Mouse (Mus musculus) adrenal gland, adult (tissue): ENCODE results near the gene Slc26a6.

ENCODE experiments used
- DNase-seq, 2 experiments: peaks; one replicate each; pipeline ENCODE4 v3.0.0; 2022 to 2023; ENCODE audit warnings: low spot score in 1 of 2; ENCODE audit not compliant: inconsistent age in 2 of 2

Slc26a6 gene

DNA sequence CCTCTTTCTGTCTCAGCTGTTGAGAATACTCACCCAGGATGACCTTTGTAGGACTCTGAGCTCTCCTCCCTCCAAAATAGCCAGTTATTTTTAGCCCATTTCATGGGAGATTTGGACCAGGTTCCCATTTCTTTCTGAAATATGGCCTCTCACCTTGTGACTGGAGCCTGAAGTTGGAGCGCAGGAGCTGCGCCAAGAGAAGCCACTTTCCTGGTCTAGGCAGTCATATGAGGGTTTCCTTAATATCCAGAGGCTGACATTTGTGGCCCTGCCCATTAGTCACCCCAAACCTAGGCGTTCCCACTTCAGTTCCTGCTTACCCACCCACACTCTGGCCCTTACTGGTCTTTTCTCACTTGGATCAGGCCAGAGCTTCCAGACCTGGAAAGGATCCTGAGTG is at the start of gene Slc26a6:
Gene Slc26a6 (plus strand): TSS at position 308 of the 400 bp plus-strand sequence.
- peak in 1 of 2 experiments; percentile 71 for DNase-seq

DNA sequence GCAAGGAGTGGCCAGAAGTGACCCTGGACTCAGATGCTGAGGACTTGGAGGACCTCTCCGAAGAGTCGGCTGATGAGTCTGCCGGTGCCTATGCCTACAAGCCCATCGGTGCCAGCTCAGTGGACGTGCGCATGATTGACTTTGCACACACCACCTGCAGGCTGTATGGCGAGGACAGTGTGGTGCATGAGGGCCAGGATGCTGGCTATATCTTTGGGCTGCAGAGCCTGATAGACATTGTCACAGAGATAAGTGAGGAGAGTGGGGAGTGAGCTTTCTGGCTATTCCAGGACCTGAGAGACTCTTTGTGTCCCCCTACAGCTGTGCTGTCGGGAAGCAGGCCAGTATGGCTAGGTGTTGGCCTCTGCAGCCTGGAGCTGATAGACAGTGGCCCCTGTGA is 47.3 kb upstream of the Slc26a6 start:
- no peak for DNase-seq

DNA sequence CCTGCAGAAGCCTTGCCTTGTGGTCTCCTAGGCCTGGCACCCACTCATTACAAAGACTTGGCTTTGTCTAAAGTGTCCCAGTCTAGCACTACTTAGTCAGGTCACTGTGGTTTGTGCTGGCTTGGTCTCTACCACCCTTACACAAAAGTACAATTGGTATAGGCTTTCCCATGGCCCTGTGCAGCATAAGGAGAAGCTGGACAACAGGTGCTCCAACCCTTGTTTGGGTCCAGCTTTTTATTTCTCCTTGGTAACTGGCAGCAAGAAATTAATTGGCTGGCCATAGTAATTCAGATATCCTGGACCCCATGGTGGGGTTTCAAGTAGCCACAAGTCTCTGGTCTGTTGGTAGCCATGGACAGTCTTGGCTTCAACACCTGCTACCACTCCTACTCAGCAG is 46.7 kb upstream of the Slc26a6 start:
- DNase-seq, result no peak

DNA sequence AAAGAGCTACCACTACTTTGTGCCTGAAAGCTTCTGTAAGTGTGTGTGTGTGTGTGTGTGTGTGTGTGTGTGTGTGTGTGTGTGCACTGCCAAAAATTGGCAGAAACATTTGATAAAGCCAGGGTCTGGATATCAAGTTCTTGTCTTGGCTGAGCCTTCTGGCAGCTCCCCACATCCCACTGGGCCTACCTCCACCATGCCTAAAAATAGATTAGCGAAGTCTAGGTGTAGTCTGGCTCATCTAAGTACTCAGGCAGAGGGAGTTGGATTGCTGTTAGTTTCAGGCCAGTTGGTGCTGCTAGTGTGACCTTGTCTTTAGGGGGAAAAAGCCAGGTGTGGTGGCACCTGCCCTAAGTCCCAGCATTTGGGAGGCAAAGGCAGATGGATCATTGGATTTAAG is 46.3 kb upstream of the Slc26a6 start:
- peak in 1 of 2 experiments; percentile 31 for DNase-seq

DNA sequence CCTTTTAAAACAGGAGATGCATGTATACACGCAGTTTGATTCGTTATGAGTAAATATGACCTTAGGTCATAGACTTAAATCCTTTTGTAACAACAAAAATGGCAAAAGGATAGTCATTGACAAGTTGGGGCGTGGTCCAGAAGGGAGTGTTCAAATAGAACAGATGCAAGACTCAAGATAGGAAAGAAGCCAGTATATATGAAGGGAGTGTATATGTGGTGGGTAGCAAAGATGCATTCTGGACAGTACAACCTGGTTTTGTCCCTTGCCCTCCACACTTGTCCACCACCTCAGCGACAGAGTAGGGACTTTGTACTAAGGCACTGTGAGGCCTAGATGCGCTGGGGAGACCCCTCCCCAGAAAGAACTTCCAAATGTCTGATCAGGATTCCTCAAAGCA is 45.4 kb upstream of the Slc26a6 start:
- no peak for DNase-seq

DNA sequence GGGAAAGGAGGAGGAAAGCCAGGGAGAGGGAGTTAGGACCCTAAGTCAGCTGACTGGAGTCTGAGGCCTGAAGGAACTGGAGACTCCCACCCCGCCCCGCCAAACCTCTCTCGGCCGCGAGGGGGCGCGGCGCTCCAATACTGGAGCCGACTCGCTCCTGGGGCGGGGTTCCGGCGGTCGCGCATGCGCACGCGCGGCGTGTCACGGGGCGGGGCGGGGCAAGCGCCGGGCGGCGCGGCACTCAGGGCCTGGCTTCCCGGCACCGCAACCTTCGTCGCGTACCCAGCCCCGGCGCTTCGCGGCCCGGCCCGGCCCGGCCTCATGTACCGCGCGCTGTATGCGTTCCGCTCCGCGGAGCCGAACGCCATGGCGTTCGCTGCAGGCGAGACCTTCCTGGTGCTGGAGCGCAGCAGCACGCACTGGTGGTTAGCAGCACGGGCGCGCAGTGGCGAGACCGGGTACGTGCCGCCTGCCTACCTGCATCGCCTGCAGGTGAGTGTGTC is 44.9 kb upstream of the Slc26a6 start, which contains the start of gene Nckipsd:
Gene Nckipsd (plus strand): TSS at position 206 of the 503 bp plus-strand sequence.
- DNase-seq, result peak; percentile 96 to 99

DNA sequence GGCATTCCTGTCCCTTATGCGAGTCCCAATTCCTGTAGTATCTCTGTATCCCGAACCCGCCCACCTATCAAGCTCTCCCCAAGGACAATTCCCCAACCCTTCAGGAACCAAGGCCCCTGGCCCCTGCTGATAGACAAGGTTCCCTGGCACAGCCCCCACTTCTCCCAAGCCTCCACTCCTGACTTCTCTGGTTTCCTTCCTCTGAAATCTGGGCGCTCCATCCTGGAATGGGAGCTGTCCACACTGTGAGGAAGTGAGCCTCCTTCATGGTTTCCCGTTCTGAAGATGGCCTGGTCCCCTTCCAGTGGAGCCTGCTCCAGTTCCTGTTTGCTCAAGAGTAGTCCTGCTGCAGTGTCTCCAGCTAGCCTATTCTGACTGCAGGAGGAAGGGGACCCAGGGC is 43.9 kb upstream of the Slc26a6 start:
- peak in 1 of 2 experiments; percentile 65 for DNase-seq

DNA sequence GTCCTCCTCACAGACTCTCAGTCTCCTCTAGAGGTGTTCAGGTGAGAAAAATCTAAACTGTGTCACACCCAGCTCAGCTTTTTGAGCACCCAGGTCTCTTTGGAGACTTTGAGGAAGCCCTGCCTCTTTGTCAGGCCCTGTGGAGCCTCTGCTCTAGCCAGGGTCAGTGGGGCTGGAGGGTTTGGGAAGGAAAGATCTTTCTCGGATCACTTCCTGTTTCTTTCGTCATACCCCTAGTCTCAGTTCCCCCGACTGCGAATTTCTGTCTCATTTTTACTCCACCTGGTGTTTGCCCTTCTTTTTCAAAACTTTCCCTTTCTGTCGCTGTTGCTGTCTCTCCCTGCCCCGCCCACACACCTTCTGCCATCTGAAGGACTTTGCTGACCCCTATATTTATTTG is 43.4 kb upstream of the Slc26a6 start:
- DNase-seq, result peak in 1 of 2 experiments; percentile 33

DNA sequence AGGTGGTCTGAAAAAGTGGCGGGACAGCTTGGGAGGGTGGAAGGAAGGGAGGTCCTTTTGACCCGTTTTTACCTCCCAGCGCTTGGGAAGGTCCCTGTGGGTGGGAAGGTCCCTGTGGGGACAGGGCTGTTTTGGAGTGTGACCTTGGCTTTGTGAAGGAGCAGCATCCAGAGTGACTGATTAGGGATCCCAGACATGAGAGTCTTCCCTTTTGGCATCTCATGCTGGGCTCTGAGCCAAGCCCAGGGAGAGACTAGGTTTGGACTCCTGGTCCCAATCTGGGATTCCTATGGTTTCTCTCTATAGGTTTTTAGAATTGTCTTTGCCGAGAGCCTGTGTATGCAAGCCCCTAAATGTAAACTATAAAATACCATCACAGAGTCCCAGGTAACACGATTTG is 42.6 kb upstream of the Slc26a6 start:
- DNase-seq, result peak in 1 of 2 experiments; percentile 38

DNA sequence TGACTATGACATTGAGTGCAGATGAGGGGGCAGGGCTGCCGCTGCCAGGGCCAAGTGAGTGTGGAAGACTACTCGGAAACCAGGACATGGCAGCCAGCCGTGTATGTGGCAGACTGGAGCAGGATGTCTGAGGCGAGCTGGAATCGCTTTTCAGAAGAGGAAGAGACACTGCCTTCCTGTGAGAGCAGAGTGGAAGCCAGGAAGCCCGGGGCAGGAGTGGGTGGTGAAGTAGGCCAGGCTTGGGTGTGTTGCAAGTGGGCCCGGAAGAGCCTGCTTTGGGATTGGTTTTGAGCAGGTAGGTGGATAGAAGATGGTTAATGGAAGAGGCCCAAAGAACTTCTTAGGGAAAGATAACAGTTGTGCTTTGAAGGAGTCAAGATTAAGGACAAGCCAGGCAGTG is 37.5 kb upstream of the Slc26a6 start:
- no peak for DNase-seq

DNA sequence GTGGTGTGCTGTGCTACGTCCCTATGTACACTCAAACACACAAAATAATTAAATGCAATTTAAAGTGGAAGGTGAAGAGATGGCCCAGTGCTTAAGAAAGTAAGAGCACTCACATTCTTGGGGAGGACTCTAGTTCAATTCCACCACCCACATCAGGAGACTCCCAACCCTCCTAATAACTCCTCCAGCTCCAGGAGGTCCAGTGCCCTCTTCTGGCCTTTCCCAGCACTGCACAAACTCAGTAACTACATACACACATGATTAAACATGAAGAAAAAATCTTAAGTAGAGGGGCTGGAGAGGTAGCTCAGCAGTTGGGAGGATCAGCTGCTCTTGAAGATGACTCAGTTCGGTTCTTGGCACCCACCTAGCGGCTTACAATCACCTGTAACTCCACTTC is 33.6 kb upstream of the Slc26a6 start:
- peak in 1 of 2 experiments; percentile 81 for DNase-seq

DNA sequence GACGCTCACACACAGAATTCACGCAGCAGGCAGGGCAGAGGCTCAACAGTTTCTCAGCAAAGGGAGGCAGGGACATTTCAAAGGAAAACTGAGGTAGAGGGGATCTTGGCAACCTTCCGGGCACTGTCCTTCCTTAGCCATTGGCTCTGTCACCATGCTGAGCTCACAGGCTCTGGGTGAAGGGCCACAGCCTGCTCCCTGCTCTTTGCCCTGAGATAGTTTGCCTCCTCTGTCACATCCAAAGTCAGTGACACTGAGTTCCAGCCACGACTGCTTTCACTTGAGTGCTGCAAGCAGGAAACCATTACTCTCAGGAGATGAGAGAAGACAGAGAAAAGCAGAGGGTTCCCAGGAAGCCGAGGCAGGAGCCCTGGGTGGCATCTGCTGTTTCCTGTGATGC is 33.0 kb upstream of the Slc26a6 start:
- no peak for DNase-seq

DNA sequence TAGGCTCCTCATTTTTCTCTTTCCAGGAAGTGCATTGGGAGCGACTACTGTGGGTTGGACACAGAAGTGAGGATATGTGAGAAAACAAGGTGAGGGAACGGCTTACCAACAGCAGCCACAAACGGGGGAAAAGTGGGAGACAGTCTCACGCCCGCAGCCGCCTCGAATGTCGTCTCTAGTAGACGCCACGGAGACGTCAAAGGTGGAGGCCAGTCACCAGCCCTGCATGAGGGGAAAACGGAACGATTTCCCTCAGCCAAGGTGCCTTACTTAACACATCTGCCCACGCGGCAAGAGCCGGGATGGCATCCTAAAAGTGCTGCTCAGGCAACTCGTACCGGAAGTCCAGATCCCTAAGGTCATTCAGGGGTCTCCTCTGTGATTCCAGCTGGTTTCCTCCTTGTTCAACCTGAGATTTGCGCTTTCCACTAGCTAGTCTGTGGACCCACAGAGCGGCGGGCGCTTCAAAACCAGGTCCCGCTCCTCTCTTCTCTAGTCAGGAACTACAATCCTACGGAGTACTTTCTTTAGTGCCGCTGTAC is 28.9 kb upstream of the Slc26a6 start:
- no peak for DNase-seq

DNA sequence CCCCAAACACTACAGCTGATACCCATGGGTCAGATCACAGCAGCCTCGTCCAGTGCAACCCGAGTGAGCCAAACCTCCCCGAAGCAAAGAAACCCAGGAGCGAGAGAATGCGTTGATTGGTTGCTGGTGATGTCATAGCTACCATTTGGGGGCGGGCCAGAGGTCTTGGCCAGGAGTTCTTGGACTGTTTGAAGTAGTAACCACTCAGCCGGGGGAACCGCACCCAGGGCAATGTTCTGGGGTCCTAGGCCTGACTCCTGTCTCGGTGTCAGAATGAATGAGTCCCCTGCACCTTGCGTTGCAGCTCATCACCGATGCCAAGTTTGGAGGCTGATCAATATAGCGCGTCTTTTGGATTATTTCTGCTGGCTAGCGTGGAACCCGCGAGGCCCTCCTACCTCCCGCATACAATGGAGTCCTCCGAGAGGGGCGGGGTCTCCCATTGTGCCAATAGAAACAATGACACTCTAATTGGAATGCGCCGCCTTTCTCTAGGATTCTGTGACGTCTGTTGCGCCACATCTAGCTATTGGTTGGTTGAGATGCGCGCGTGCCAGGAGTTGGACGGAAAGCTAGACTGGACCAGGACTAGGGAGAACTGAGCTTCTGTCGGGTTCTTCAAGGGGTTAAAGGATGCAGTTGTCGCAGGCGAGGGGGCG is 28.2 kb upstream of the Slc26a6 start:
- DNase-seq, result peak; percentile 65 to 72

DNA sequence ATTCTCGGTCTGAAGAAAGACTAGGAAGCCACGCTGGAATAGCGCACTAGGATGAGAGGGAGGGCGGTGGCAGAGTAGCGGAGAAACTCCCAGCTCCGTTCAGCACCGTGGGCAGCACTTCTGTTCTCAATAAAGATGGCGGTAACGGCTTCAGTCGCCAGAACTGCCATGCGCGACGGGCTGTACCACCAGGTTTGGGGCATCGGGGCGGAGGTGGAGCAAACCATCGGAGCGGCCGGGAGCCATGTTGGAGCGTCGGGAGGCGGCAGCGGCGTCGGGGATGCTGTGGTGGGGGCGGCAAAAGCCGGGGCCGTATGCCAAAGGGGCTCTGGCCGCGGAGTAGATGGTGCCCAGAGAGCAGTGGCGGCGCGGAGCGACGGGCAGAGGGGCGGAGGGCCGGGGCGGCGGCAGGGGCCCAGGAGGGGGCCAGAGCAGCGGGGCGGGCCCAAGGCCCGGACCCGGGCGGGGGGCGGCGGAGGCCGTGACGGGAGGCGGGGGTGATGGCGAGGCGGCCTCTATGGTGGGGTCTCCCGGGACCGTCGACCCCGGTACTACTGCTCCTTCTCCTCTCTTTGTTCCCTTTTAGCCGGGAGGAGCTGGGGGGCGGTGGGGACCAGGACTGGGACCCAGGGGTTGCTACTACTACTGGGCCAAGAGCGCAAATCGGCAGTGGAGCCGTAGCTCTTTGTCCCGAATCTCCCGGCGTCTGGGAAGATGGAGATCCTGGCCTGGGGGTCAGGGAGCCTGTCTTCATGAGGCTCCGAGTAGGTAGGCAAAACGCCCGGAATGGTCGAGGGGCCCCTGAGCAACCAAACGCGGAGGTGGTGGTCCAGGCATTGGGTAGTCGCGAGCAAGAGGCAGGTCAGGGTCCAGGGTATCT is 27.0 kb upstream of the Slc26a6 start, which contains the start of gene Celsr3:
Gene Celsr3 (plus strand): TSS at position 501 of the 880 bp plus-strand sequence.
- DNase-seq, result peak; percentile 59 to 79

DNA sequence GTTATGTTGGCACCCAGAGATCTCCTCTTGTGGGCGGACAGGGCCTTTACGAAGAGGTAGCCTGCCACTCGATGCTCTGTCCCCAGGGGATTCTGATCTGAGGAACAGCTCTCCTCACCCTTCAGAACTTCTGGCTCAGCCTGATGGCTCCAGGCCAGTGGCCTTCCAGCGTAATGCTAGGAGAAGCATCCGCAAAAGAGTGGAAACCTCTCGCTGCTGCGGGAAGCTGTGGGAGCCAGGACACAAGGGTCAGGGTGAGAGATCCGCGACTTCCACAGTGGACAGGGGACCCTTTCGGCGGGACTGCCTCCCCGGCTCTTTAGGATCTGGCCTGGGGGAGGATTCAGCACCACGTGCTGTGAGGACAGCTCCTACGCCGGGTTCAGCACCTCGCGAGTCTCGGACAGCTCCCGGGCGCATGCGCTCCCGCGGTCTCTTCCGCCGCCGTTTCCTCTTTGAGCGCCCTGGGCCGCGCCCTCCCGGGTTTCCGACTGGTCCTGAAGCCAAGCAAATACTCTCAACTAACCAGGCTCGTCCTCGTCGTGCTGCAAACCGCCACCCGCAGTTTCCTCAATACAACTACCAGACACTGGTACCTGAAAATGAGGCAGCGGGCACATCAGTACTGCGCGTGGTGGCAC is 26.3 kb upstream of the Slc26a6 start:
- DNase-seq, result peak; percentile 83 to 94

DNA sequence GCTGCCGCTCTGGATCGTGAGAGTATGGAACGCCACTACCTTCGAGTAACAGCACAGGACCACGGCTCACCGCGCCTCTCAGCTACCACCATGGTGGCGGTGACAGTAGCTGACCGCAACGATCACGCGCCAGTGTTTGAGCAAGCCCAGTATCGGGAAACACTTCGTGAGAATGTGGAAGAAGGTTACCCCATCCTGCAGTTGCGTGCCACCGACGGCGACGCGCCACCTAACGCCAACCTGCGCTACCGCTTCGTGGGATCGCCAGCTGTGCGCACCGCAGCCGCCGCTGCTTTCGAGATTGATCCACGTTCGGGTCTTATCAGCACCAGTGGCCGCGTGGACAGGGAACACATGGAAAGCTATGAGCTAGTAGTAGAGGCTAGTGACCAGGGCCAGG is 25.6 kb upstream of the Slc26a6 start:
- no peak for DNase-seq

DNA sequence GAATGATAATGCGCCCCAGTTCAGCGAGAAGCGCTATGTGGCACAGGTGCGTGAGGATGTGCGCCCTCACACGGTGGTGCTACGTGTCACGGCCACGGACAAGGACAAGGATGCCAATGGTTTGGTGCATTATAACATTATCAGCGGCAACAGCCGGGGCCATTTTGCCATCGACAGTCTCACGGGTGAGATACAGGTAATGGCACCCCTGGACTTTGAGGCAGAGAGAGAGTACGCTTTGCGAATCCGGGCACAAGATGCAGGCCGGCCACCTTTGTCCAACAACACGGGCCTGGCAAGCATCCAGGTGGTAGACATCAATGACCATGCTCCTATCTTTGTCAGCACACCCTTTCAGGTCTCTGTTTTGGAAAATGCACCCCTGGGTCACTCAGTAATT is 25.2 kb upstream of the Slc26a6 start:
- DNase-seq, result no peak

DNA sequence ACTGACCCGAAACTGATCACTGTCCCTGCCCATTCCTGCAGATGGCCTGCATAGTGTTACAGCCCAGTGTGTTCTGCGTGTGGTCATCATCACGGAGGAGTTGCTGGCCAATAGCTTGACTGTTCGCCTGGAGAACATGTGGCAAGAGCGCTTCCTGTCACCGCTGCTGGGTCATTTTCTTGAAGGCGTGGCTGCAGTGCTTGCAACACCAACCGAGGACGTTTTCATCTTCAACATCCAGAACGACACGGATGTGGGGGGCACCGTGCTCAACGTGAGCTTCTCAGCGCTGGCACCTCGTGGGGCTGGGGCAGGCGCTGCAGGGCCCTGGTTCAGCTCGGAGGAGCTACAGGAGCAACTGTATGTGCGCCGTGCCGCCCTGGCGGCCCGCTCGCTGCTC is 21.4 kb upstream of the Slc26a6 start:
- DNase-seq, result peak in 1 of 2 experiments; percentile 62

DNA sequence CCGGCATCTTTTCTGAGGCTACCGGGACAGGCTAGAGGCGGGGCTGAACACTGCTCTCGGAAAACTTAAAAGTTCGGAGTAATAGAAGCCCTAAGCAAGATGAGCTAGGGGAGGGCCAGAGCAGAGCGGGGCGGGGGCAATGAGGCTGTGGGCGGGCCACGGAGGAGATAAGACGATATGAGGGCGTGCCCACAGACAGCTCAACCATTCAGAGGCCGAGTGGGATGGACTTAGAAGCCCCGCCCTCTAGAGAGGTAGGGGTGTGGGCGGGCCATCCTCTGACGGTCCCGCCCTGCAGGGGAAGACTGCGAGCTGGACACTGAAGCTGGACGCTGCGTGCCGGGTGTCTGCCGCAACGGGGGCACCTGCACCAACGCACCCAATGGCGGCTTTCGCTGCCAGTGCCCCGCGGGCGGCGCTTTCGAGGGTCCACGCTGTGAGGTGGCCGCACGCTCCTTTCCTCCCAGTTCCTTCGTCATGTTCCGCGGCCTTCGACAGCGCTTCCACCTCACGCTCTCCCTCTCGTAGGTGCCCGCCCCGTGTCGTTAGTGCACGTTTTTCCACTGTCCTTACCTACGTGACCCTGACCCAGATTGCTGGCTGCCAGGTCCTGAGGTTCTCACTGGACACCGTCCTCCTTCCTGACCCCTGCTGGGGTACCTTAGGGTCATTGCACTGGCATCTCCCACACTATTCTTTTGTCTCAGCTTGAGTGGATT is 20.5 kb upstream of the Slc26a6 start:
- DNase-seq, result peak; percentile 96 to 97
